Mouse (Mus musculus): ENCODE measurements around the gene Sparc. TPM values are rescaled to one million over a fixed set of nuclear protein-coding genes. Genes with fewer than 3 reads are reported as not detected.
A peak's percentile ranks its signal among the peaks of the same experiment; 100 is the strongest.
"Not testable (repeated sequence)": the region's sequence is repeated elsewhere in the genome, so short reads cannot be mapped to it uniquely, and the experiment has no call there.

Sparc gene
- total RNA-seq, 2 experiments from 2014 or later = 1,338 to 1,403 TPM

DNA sequence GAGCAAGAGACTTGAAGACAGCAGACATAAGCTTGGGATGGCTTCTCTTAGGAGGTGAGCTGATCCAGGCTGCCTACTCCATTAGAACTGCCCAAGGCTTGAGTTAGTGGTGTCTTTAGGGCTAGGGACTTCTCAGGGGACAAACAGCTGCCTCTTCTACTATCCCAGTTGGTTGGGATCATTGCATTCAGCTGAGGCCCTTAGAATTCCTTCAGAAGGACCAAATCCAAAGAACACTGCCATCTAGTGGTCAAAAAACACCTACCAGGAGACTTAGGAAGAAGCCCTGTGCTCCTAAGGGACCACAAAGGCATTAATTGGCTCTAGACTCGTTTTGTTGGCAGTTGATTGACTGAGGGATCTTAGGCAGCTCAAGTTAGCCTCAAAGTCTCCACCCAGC lies 21.8 kb upstream of the Sparc start:
- peak in 1 of 2 experiments; percentile 74 for DNase-seq
- intact Hi-C loops (cut with DNase I) = loop anchor here (2.0 to 5.0 kb wide), 2 partner anchors 16 to 242 kb away; partner anchors contain the start of gene Slc36a1

DNA sequence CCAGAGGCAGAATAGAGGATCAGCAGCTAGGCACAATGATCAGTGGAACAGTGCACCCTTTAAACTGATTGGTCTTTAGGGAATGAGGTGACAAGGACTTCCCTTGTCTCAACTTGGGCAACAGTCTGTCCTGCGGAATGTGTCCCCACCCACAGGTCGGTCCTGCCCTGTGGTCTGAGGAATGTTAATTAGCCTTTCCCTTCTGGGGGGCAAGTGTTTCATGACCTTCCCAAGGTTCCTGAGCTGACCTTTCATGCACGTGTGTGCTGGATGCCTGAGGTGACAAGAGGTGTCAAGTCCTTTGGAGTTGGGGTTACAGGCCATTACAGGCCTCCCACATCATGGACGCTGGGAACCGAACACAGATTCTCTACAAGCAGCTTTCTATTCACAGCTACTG lies 16.7 kb upstream of the Sparc start:
- intact Hi-C loops (cut with DNase I) = no loop called here

DNA sequence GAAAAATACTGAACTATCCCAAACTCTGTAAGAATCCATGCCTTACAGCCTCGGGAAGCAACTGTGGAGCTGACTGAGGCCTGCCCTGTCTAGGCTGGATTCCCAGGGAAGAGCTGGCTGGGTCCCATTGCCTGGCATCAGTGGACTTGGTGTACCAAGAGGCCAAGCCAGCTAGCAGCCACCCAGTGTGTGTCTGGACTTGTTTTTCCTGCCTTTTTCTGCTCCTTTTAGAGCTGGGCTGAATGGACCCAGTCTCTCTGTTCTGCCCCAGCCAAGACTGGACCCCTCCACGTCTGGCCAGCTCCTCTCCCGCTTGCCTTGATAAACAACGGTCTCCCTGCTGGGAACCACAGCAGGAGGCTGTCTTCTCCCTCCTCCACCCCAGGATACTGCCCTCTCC lies 15.0 kb upstream of the Sparc start:
- intact Hi-C loops (cut with DNase I) = no loop called here
- no peak for DNase-seq

More for the DNA sequence above, 16.7 kb upstream of the Sparc start:
- no peak for DNase-seq

DNA sequence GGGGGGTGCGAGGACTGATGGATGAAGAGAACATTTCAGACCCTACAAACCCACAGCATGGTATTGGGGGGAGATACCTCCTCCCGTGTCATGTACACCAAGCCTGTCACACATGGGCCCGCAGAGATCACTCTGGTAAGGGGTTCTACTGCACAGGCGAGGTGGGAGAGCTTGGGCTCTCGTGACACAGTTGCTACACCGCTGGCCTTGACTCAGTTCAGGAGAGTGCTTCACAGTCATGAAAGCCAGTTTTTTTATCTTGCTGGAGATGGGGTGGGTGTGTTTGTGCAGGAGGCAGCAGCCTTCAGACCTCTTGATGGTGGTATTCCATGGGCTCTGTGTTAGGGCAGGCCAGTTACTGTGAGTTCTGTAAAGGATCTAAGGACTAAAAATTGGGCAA lies 13.1 kb upstream of the Sparc start:
- intact Hi-C loops (cut with DNase I) = no loop called here
- no peak for DNase-seq

DNA sequence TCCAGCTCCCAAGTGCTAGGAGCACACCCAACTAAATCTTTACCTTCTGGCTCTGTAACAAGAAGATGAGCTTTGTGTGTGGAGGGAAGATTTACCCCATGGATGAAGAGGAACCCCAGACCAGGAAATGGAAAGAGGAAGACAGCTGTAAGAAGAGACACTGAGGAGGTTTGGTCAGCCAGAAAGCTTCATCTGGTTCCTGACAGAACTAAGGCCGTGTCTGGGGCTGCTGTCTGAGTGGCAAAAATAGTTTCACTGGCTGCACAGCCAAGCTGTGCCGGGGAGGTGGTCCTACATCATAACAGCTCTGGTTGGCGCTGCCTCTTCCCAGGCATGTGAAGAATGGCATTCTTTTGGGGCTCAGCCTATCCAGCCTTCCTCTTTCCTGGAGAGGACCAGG lies 10.0 kb upstream of the Sparc start:
- intact Hi-C loops (cut with DNase I) = no loop called here
- DNase-seq = peak in 1 of 2 experiments; percentile 49

DNA sequence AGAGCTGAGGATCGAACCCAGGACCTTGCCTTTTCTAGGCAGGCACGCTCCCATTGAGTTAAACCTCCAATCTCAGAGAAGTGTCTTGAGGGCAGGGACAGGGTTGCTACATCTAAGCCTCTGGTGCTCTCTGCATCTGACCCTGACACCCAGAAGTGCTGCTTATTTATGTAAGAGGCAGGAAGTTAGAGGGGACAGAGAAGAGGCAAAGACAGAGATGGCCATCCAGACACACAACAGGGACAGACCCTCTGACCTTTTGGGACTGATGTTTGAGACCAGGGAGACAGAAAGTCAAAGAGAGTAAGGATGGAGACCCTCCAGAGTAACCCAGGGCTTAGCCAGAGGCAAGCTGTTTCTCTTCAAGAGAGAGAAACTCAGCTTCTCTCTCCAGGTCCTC lies 7.0 kb upstream of the Sparc start:
- intact Hi-C loops (cut with DNase I) = loop anchor here (2.0 kb wide), 1 partner anchor 15 kb away; no protein-coding TSS in a partner anchor
- no peak for DNase-seq

DNA sequence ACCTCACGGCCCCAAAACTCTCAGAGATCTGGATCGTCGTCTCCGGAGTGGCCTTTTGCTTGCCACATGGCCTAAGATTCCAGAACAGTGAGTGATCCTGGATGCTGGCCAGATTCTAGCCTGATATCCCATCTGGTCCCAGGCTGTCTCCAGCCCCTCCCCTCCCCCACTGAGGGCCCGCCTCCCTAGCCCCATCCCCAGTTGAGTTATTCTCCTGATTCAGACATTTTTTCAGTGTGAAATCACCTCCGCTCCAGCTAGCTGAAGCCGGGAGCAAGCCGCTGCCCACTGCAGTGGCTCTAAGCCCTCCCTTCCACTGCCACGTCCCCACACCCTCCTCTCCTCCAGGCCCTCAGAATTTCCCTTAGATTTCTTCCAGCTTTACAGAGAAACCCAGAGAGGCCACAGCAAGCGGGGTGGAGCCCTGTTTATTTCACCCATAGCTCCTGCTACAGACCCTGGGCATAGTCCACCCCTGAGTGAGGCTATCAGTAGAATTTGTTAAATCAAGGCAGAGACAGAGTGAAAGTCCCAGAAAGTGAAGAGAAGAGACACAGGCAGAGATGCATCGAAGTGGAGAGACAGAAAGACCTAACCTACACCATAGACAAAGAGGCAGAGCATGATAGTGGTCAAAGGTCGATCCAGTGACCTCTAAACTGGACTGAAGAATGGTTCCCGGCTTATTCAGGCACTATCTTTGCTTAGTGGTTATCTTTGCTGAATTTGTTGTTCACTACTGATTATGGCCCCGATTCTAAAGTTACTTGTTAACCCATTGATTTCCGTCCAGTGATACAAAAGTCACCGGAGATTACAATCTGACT lies 5.4 kb upstream of the Sparc start:
- intact Hi-C loops (cut with DNase I) = loop anchor here (2.0 kb wide), 1 partner anchor 16 kb away; no protein-coding TSS in a partner anchor
- peak; percentile 88 to 91 for DNase-seq

DNA sequence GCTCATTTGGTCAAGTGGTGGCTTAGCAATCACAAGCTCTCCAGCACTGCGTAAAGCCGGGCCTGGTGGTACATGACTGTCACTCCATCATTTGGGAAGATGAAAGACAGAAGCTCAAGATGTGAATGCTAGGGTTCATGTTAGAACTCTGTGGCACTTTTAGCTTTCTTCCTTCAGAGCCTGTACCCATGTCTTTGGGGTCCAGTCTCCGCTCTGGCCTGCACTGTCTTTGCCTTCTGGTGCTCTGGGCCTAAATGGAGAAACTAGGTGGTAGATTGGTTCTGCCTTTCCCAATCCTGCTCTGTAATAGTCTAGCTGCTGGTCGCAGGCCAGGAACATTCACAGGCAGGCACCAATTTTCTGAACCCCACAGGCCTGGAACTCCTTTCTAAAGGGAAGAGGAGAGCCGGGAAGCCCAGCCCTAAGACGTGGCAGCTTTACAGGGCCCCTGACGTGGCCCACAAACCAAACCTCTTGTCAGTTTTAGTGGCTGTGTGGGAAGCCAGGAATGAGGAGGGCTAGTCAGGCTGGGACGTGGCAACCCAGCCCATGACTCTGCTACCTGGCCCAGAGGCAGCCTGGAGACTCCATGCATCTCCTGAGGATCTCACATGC lies 1.9 kb upstream of the Sparc start:
- intact Hi-C loops (cut with DNase I) = no loop called here
- DNase-seq = no peak

DNA sequence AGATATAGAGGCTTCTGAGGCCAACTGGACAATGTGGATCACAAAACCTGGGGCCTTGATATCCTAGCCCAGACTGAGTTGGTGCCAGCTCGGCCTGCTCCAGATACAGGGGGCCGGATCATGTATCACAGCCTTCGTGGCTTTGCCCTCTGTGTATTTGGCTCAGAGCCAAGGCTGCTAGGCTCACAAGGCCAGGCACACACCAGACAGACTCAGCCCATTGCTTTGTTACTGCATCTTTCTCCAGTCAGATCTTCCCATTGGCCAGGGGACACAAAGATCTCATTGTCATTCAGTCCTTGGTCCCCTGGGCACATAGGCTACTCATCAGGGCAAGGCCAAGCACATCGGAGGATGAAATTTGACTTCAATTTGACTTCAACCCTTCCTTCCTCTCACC lies 773 bp upstream of the Sparc start:
- intact Hi-C loops (cut with DNase I) = no loop called here
- DNase-seq = peak in 1 of 2 experiments; percentile 51

DNA sequence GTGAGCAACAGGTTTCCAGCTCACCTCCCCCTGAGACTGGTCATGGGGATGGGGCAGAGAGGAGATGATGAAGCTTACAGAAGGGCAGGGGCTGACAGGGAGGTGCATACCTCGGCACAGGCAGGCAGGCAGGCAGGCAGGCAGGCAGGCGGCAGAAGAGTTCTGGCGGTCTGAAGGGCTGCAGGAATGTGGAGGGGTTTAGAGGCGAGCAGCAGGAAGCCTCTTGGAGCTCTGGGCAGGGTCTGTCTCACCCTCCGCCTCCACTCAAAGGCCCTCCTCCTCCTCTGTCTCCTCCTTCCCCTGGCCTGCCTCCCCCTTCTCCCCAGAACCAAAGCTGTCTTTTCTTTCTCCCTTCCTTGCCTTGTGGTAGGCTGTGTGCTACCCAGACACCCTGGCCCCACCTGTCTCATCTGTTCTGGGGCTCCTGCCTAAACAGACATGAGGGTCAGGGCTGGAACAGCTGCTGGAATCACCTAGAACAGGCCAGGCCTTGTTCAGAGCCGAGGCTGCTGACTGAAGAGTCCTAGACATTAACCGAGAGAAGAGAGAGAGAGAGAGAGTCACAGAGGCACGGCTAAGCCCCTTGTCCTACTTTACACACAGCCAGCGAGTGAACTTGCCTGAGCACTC lies 3.2 kb downstream of the Sparc start:
- peak; percentile 80 to 82 for DNase-seq
- intact Hi-C loops (cut with DNase I) = no loop called here

DNA sequence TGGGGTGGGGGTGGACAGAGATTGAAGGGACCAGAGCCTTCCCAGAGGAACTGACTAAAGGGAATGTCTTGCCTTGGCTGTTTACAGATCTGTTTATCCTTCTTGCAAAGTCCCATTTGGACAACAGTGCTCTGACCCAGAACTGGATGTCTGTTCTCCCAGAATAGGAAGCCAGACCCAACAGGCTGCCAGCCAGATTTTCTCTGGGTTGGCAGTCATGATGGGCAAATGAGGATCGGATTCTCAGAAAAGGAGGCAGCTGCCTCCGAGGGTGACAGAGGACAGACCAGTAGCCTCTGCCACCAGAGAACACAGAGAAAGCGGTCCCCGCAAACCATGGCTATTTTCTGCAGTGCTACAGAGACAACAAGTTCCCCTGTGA lies 3.7 kb downstream of the Sparc start:
- peak; percentile 52 to 76 for DNase-seq
- intact Hi-C loops (cut with DNase I) = no loop called here

DNA sequence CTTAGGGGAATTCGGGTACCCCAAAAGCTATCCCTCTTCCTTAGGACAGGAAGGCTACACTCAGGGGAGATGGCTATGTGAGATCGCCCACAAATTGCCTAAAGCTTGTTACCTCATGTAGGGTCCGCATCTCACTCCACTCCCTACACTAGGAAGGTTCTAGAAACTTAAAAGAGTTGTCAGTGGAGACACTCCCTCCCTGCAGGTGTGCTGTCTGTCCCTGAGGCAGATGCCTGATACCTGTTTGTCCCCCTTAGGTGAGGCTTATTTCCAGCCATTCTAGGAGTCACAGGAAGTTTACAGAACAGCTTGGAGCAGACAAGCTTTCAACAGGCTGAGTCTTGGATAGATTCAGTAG lies 4.3 kb downstream of the Sparc start:
- intact Hi-C loops (cut with DNase I) = no loop called here
- no peak for DNase-seq

DNA sequence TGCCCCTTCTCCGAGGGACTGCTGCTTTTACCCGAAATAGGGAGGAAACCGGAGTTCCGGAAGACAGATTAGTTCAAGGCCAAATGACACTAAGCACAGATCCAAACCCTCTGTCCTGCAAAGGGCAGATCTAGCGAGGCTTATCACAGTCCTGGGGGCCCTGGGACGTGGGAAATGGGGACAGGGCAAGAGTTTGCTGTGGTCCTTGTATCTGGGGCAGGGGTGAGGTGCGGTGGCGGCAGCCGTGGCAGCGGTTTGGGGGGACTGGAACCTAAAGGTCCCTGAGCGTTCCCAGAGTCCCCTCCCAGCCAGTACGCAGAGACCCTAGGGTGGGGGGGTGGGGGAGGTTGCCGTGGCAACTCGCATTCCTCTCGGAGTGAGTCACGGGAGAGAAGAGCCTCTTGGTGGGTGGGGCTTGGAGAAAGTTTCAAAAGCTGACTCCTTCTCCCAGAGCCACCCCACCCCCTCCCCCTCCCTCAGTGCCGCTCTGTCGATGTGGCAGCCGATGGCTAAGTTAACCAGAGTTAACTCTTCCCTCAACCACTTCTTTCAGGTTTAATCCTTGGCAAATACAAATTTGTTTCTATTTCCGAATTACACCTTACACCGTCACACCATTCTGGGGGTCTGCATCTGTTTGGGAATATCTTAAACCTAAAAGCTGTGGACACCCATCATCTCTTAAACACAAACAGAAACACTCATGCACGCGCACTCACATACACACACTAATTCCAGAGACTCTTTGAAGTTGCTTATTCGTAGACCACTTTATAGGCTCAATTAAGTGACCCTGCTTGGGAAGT lies 4.9 kb downstream of the Sparc start:
- peak; percentile 67 to 73 for DNase-seq
- intact Hi-C loops (cut with DNase I) = no loop called here

DNA sequence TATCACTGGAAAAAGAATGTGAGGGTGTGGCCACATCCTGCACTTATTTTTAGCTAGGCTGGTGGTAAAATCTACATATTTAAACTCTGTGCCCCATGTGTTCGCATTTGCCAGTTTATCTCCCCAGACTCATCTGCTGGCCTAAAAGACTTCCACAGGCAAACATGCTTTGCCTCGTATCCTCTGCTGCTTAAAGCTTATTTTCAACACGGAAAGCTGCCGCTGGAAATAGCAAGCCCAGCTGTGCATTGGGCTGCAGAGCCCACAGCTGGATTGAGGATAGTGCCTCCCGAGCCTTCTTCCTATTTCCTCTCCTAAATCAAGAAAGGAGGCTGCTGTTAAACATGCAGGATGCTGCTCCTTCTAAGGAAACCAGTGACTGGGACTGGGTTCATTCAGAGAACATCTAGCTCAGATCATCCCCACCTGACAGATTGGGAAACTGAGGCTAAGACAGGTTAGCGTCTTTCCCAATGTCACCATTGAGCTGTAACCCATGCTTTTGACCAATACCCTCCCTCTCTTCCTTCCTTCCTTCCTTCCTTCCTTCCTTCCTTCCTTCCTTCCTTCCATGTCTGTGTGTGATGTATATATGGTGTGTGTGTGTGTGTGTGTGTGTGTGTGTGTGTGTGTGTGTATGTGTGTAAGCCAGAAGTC lies 6.2 kb downstream of the Sparc start:
- DNase-seq = no peak
- intact Hi-C loops (cut with DNase I) = no loop called here

DNA sequence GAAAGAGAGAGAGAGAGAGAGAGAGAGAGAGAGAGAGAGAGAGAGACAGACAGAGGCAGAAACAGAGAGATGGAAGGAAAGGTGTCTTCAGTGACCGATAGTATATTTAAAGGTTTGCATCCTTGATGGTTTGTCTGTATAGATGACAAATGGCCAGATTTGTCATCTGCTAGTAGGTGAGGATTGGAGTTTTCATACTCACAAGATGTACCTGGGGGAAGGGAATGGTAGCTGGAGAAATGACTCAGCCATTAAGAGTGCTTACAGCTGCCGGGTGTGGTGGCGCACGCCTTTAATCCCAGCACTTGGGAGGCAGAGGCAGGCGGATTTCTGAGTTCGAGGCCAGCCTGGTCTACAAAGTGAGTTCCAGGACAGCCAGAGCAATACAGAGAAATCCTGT lies 7.3 kb downstream of the Sparc start:
- intact Hi-C loops (cut with DNase I); DNase-seq: not testable (repeated sequence)

DNA sequence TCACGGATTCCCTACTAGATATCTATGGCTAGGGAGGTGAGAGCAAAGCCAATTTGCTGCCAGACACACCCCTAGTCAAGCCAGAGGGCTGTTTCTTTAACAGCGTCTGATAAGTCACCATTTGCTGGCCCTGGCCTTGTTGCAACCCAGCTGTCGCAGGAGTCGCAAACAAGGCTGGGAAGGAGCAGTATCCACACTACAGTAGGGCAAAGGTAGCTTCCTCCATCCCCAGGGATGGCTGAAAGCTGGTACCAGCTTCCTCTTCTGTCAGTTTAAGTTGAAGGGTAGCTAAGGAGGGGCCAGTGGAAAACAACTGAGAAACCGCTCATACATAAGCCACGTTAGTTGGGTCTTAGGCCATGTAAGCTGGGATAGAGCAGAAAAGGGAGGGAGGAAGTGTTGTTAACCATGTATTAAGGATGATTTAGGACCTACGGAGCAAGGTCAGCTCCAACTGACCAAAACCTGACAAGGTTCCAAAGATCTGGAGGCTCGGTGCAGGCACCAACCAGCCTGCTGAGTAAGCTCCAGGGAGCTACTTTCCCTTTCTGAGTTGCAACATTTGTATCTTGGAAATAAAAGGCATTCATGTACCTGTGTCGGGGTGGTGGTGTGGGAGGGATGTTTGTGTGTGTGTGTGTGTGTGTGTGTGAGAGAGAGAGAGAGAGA lies 7.8 kb downstream of the Sparc start:
- intact Hi-C loops (cut with DNase I) = no loop called here
- peak in 1 of 2 experiments; percentile 62 for DNase-seq

DNA sequence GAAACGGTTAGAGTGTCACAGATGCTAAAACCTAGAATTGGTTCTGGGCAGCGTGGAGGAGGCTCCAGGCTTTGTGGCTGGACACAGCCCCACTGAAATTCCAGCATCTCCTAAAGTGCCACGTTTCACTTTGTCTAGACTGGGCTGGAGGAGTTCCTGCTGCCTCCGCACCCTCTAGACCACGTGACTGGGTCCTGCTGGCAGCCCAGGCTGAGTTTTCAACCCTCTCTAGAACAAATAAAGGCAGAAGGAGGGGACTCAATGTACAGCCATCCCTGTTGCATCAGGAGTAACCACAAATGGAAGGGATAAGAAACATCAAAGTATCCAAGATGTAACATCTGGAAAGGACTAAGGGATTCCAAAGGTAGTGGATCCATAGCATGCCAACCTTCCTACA lies 8.7 kb downstream of the Sparc start:
- DNase-seq = no peak
- intact Hi-C loops (cut with DNase I) = no loop called here

DNA sequence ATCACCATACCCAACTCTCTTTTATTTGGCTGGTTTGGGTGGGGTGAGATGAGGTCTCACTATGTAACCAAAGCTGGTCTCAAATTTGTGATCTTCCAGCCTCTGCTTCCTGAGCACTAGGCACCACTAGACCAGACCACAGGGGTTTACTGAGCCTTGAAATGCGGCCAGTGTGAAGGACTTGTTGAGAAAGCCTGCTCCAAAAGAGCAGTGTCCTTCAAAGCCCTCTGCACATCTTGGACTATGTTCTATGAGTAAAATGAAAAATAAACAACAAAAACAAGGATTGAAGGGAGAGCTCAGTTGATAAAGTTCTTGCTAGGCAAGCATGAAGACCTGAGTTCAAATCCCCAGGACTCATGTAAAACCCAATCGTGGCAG lies 9.6 kb downstream of the Sparc start:
- intact Hi-C loops (cut with DNase I) = no loop called here
- DNase-seq = no peak

DNA sequence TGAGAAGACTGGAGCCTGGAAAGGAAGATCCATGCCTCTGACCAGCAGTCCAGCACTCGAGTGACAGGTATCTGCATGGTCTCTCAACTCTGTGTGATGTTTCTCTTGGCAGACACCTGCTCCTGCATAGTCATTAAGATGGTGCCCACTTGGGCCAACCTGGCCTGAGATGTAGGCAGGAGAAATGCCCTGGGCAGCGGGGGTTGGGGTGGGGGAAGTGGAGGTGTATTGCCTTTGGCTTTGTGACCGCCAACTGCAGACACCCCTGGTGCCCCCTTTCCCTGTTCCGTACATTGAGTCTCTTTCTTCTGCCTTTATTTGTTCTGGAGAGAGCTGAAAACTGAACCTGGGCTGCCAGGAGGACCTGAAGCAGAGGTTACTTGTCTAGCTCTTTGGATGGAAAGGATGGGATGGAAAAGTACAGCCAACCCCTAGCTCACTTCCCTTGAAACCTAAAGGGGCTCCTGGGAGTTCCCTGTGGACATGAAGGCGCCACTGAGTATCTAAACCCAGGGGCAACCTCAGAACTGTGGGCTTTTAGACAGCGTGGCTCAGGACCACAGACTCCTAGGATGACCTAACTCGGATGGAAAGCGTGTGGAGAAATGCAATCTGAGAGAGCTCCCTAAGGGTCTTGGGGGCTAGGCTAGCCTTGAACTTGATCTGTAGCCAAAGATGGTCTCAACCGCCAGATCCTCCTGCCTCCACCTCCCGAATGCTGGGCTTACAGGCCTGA lies 10.1 kb downstream of the Sparc start:
- intact Hi-C loops (cut with DNase I) = no loop called here
- DNase-seq = no peak
